Mouse (Mus musculus) liver, embryonic 16.5 days (tissue): ENCODE data around the gene Tbkbp1. TPM values are rescaled to one million over a fixed set of nuclear protein-coding genes. Genes with fewer than 3 reads are reported as not detected.

Experiments
- ATAC-seq: fragments of 200-750 bp; cut with Nextera tagmentation; 2 replicates; pipeline ENCODE4 v1.8.0; 2017; ENCODE audit warnings: low read depth, mild to moderate bottlenecking, moderate number of reproducible peaks, moderate library complexity
- H3K27ac ChIP-seq: fragments of 300-500 bp; sonication (generic); 2 replicates; pipeline ENCODE4 v1.5.1; 2014; ENCODE audit warnings: mild to moderate bottlenecking, low read length
- H3K27me3 ChIP-seq: fragments of 300-500 bp; sonication (generic); 2 replicates; pipeline ENCODE4 v1.6.1; 2014; ENCODE audit warnings: low read depth, low read length, mixed read lengths; ENCODE audit not compliant: control insufficient read depth, insufficient read depth
- H3K36me3 ChIP-seq: fragments of 300-500 bp; sonication (generic); 2 replicates; pipeline ENCODE4 v1.6.1; 2014; ENCODE audit warnings: mild to moderate bottlenecking; ENCODE audit not compliant: control insufficient read depth, insufficient read depth
- H3K4me1 ChIP-seq: fragments of 300-500 bp; sonication (generic); 2 replicates; pipeline ENCODE4 v1.6.1; 2014; ENCODE audit warnings: low read depth, low read length, mixed read lengths; ENCODE audit not compliant: control insufficient read depth
- H3K4me2 ChIP-seq: fragments of 300-500 bp; sonication (generic); 2 replicates; pipeline ENCODE4 v1.6.1; 2014; ENCODE audit warnings: low read depth, low read length, mixed read lengths
- H3K4me3 ChIP-seq: fragments of 300-500 bp; sonication (generic); 2 replicates; pipeline ENCODE4 v1.5.1; 2014; ENCODE audit warnings: low read depth, mild to moderate bottlenecking, low read length
- H3K9ac ChIP-seq: fragments of 300-500 bp; sonication (generic); 2 replicates; pipeline ENCODE4 v1.6.1; 2014; ENCODE audit warnings: low read depth, low read length
- H3K9me3 ChIP-seq: fragments of 300-500 bp; sonication (generic); replicated peaks from 2 replicates; pipeline ENCODE4 v1.6.1; 2016; ENCODE audit warnings: low read length; ENCODE audit not compliant: control insufficient read depth
- WGBS: fragments of 180-500 bp; shearing (Covaris S2); extraction: QIAGEN DNeasy Blood & Tissue Kit; methylation state at CpG from one replicate; pipeline ENCODE4 v1.1.7; 2014; ENCODE audit not compliant: insufficient replicate concordance; 5-methylcytosine and 5-hydroxymethylcytosine counted together
- polyA plus RNA-seq: library from polyadenylated mRNA; unstranded; fragments of >200 nt; fragmentation: Nextera tagmentation; extraction: Ambion mirVana; gene quantifications from 2 replicates; pipeline ENCODE4 v1.2.1, GENCODE M21; 2015

The Tbkbp1 gene
- polyA plus RNA-seq, 1 experiment from 2014 or later, result 1.1 TPM

- Histone ChIP-seq H3K36me3 (peaks cover 12% of the 10 kb centered on the region), H3K9me3 (no peaks in the 10 kb centered on the region), H3K4me3 (peak overlapping the region; percentile 76), H3K27me3 (no peaks in the 10 kb centered on the region), H3K4me1 (peaks cover 24% of the 10 kb centered on the region), H3K27ac (peak overlapping the region; percentile 40; the same call in 1 of the 2 replicates), H3K4me2 (peak overlapping the region; percentile 94), H3K9ac (peak overlapping the region; percentile 30; the same call in 1 of the 2 replicates)
- ATAC-seq, result no peak
- 21% methylated on average over 3 of the region's 3 CpGs for WGBS
Observed at GRCm38 (mm10) chr11:97189231-97189630, 37.9 kb upstream of the Tbkbp1 start.

GRCm38 (mm10) chr11:97188643-97188955, 37.3 kb upstream of the Tbkbp1 start:
- Histone ChIP-seq H3K27me3 (no peaks in the 10 kb centered on the region), H3K36me3 (peaks cover 17% of the 10 kb centered on the region), H3K9me3 (no peaks in the 10 kb centered on the region), H3K9ac (peak overlapping the region; percentile 75), H3K4me1 (peaks cover 28% of the 10 kb centered on the region), H3K27ac (peak overlapping the region; percentile 98), H3K4me3 (peak overlapping the region; percentile 76), H3K4me2 (peak overlapping the region; percentile 94)
- WGBS, result under 1% methylated on average over 15 of the region's 15 CpGs
- ATAC-seq, result no peak

GRCm38 (mm10) chr11:97187764-97188642, 36.7 kb upstream of the Tbkbp1 start, which contains the start of gene Kpnb1:
Gene Kpnb1 (minus strand): TSS chr11:97187881.
- ATAC-seq, result peak; percentile 89
- Histone ChIP-seq H3K4me1 (peaks cover 34% of the 10 kb centered on the region), H3K27me3 (no peaks in the 10 kb centered on the region), H3K4me3 (peak within 1 kb of the TSS; percentile 90), H3K9me3 (no peaks in the 10 kb centered on the region), H3K36me3 (peaks cover 23% of the 10 kb centered on the region), H3K4me2 (peak within 1 kb of the TSS; percentile 94), H3K27ac (peak within 1 kb of the TSS; percentile 98), H3K9ac (peak within 1 kb of the TSS; percentile 96)
- under 1% methylated on average over 98 of the region's 101 CpGs for WGBS

- Histone ChIP-seq H3K9me3 (no peaks in the 10 kb centered on the region), H3K9ac (peak overlapping the region; percentile 96), H3K27ac (peak overlapping the region; percentile 96), H3K27me3 (no peaks in the 10 kb centered on the region), H3K4me3 (peak overlapping the region; percentile 90), H3K36me3 (peaks cover 31% of the 10 kb centered on the region), H3K4me2 (peak overlapping the region; percentile 86), H3K4me1 (peaks cover 35% of the 10 kb centered on the region)
- WGBS, result under 1% methylated on average over 57 of the region's 74 CpGs
- peak; percentile 64 for ATAC-seq
Observed at GRCm38 (mm10) chr11:97186947-97187763, 35.9 kb upstream of the Tbkbp1 start.

GRCm38 (mm10) chr11:97185704-97186614, 34.7 kb upstream of the Tbkbp1 start:
- Histone ChIP-seq H3K4me1 (peaks cover 35% of the 10 kb centered on the region), H3K27me3 (no peaks in the 10 kb centered on the region), H3K9me3 (no peaks in the 10 kb centered on the region), H3K4me3 (peak overlapping the region; percentile 90), H3K4me2 (peak overlapping the region; percentile 86), H3K27ac (no peak overlapping the region), H3K9ac (peak overlapping the region; percentile 56), H3K36me3 (peaks cover 43% of the 10 kb centered on the region)
- no peak for ATAC-seq
- WGBS, result 29% methylated on average over 5 of the region's 5 CpGs

GRCm38 (mm10) chr11:97184875-97185274, 33.6 kb upstream of the Tbkbp1 start:
- Histone ChIP-seq H3K36me3 (peaks cover 54% of the 10 kb centered on the region), H3K9me3 (no peaks in the 10 kb centered on the region), H3K27me3 (no peaks in the 10 kb centered on the region), H3K9ac (no peak overlapping the region), H3K27ac (no peak overlapping the region), H3K4me2 (no peak overlapping the region), H3K4me1 (peaks cover 36% of the 10 kb centered on the region), H3K4me3 (no peak overlapping the region)
- no peak for ATAC-seq
- WGBS, result 71% methylated on average over 5 of the region's 5 CpGs

- peaks cover 28% of the 10 kb centered on the region for H3K4me1 ChIP-seq
- H3K27ac ChIP-seq, result peak overlapping the region; percentile 18; the same call in 1 of the 2 replicates
- no peak overlapping the region for H3K4me2 ChIP-seq
- no peak overlapping the region for H3K9ac ChIP-seq
- no peaks in the 10 kb centered on the region for H3K9me3 ChIP-seq
- H3K27me3 ChIP-seq, result no peaks in the 10 kb centered on the region
- 78% methylated on average over 3 of the region's 3 CpGs for WGBS
- ATAC-seq, result no peak
- peaks cover 73% of the 10 kb centered on the region for H3K36me3 ChIP-seq
- no peak overlapping the region for H3K4me3 ChIP-seq
Observed at GRCm38 (mm10) chr11:97182446-97182845, 31.2 kb upstream of the Tbkbp1 start.

GRCm38 (mm10) chr11:97181061-97181460, 29.8 kb upstream of the Tbkbp1 start:
- WGBS, result 64% methylated on average over 5 of the region's 5 CpGs
- no peaks in the 10 kb centered on the region for H3K27me3 ChIP-seq
- H3K4me2 ChIP-seq, result no peak overlapping the region
- no peaks in the 10 kb centered on the region for H3K9me3 ChIP-seq
- peaks cover 24% of the 10 kb centered on the region for H3K4me1 ChIP-seq
- no peak overlapping the region for H3K4me3 ChIP-seq
- peaks cover 87% of the 10 kb centered on the region for H3K36me3 ChIP-seq
- H3K9ac ChIP-seq, result no peak overlapping the region
- ATAC-seq, result no peak
- H3K27ac ChIP-seq, result no peak overlapping the region
